Mouse (Mus musculus): ENCODE data around the gene Ide.
"Not testable (repeated sequence)": the region's sequence is repeated elsewhere in the genome, so short reads cannot be mapped to it uniquely, and the experiment has no call there.

The Ide gene

DNA sequence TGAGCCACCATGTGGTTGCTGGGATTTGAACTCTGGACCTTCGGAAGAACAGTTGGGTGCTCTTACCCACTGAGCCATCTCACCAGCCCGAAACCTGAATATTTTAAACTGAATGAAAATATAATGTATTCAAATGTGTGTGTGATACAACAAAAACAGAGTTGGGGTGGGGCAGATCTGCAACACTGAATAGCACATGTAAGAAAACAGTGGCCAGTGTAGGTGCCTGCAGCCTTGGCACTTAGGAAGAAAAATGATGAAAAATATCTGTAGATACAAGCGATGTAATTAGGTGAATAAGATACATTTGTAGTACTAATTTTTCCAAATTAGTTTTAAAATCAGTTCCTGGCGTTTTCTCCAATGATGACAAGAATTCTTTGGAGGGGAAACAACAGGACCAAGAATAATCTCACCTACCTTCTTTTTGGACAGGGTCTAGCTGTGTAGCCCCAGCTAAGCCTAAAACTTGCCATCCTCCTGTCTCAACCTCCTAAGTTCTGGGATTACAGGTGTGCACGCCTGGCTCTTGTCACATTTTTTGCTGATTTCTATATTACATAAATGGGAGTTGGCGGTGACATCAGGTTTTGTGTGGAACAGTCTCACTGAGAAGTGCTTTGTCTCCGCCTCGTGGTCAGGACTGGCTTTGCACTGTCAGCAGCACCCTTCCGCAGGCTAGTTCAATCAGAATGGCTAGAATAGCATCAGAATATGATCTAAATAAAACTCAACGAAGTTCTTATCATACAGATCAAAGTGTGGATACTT, 72.1 kb downstream of the Ide start:
- DNase-seq (ENCODE audit: low spot score): peak; percentile 65

DNA sequence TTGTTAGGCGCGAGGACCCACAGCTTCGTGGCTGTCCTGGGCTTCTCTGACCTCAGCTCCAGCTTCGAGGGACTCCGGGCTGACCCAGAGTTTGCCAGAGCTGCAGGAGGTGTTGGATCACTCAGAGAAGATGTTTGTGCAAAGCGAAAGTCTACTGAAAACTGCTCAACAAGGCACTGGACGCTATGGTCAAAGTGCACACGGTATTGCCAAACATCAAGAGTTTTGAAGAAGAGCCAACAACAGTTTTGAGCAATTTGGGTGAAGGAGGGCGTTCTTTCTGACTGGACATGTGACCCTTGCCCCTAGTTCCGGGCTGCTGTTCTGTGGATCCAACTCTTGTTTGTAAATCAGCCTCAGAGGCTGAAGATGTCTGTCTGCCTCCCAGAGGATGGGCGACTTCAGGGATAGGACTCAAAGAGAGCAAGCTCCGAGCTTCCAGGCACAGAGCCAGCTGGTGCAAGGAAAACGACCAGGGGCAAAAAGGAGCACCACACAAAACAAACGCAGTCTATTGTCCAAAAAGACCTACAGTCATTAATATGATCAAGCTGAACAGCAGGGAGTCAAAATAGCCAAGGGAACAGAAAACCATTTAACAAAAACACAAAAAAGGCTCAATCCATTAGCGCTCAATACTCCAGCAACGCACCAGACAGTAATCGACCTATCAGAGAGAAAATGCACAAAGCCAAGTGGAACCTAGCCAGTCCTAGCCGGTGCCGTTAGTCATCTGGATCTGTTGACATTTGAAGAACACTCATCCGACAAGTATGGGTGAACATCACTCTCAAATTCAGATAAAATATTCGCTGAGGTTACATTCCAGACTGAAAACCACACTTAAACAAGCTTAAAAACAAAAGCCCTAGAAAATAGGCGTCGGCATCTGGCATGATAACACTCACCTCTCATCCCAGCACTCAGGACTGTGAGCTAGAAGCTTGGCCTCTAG, 73.4 kb downstream of the Ide start:
- DNase-seq (ENCODE audit: low spot score): peak; percentile 59

GRCm38 (mm10) chr19:37263566-37263942, 74.1 kb downstream of the Ide start:
- no peak for DNase-seq (ENCODE audit: low spot score)

DNA sequence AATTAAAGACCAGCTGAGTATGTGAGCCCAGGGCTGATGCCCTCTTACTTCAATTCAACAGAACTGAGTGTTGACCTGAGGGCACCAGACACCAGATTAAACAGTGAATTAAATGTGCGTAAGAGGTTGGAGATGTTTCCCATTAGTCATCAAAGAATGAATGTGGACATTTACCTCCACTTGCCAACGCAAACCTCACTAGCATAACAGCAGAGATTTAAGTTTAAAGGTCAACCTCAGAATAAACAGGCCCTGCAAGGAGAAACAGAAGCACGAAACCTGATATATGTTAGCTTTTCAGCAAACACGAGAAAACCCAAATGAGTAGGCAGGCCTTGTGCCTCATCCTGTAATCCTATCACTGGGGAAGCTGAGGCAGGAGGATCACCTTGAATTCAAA, 75.3 kb downstream of the Ide start:
- DNase-seq (ENCODE audit: low spot score): no peak

GRCm38 (mm10) chr19:37255321-37255720, 82.3 kb downstream of the Ide start:
- DNase-seq (ENCODE audit: low spot score): no peak

- no peak for DNase-seq (ENCODE audit: low spot score)
These were observed 85.5 kb downstream of the Ide start for GRCm38 (mm10) chr19:37252104-37252503.

DNA sequence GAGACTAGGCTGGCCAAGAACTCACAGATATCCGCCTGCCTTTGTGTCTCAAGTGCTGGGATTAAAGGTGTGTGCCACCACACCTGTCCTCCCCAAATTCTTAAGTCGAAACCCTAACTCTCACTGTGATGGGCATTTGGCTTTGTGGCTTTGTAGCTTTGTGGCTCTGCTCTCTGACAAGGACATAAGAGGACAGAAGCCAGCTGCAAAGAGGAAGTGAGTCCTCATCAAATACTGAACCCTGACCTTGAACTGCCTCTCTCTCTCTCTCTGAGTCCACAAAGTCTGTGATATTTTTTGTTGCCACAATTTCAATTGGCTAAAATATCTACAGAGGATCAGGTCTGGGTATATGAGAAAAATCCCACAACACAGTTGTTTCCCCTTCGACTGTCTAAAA, 89.5 kb downstream of the Ide start:
- DNase-seq (ENCODE audit: low spot score): no peak

DNA sequence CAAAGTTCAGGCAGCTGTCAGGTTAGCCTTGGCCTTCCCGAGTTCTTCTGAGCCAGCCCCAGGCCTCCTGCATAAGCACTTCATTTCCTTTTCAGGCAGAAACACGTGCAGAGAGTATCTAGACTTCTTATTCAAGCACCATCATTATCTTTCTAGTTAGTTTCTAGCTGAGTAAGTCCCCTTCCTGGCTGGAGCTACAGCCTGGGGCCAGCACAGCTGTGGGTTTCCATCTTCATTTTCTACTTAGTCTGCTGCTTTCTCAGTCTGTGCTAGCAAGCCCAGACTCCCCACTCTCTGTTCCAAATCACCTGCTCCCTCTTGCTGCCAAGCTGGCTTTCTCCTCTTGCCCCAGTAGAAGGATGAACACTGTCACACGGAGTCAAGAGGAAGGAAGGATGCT, 90.8 kb downstream of the Ide start:
- no peak for DNase-seq (ENCODE audit: low spot score)

- no peak for DNase-seq (ENCODE audit: low spot score)
These were observed 94.9 kb downstream of the Ide start for GRCm38 (mm10) chr19:37242707-37243106.

GRCm38 (mm10) chr19:37241201-37241600, 96.5 kb downstream of the Ide start:
- no peak for DNase-seq (ENCODE audit: low spot score)

DNA sequence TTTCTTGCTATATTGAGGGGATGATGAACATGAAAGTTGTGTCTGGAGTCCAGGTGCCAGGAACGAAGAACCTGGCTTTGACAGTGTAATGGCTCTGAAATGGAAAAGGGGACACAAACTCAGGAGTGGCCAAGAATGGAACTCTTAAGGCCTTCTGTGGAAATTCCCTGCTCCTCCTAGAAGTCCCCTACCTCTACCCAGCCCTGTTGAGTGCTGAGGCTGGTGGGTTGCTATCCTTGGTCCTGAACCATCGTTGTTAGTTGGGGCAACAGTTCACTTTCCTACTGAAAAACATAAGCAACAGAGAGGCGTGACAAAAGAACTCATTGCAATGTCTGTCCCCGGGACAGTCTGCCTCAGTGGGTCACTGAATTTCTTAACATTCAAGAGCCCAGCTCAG, 98.6 kb downstream of the Ide start:
- DNase-seq (ENCODE audit: low spot score): no peak

DNA sequence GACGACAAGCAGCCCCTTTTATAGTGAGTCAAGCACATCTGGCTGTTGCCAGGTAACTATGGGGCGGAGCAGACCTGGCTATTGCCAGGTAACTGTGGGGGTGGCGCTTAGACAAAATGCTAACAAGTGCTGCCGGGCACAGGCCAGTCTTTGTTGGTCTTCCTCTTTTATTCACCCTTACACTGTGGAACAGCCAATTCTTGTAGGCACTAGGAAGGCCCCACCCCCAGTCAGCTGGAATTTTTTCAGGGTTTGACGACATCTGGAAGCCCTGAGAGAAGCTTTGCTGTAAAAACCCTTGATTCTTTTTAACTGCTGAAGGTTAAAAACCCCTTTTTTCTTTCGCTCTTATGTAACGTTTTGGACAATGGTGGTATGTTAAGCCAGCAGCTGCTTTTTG, 99.0 kb downstream of the Ide start:
- no peak for DNase-seq (ENCODE audit: low spot score)

- no peak for DNase-seq (ENCODE audit: low spot score)
These were observed 99.8 kb downstream of the Ide start for GRCm38 (mm10) chr19:37237712-37238437.

DNA sequence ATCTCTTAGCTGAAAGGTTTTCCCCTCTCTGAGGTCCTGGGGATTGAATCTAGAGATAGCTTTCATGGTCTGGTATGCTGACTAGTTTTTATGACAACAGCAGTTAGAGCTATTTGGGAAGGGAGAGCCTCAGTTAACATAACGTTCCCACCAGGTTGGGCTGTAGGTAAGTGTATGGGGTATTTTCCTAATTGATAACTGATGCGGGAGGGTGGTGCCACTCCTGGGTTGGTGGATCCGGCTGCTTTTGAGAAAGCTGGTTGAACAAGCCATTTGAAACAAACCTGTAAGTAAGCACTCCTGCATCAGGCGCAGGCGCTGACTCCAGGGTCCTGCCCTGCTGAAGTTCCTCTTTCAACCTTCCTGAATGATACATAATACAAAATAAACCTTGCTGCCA, 100.3 kb downstream of the Ide start:
- DNase-seq (ENCODE audit: low spot score): no peak

DNA sequence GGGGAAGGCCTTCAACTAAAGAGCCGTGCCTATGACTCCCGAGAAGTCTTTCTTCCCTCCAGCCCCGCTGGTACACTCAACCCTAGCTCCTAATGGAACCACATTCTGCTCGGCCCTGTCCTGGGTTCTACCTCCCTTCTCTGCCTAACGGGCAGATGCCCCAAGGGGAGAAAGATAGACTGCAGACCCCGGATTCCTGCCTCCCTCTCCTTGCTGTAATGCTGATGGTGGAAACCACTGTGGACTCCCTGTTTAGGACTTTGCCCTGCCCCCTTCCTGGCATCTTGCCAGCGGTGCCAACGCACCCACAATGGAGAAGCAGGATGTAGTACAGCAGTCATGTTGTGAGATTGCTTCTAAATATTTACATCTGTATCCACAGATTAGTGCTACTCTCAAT, 101.8 kb downstream of the Ide start:
- no peak for DNase-seq (ENCODE audit: low spot score)

DNA sequence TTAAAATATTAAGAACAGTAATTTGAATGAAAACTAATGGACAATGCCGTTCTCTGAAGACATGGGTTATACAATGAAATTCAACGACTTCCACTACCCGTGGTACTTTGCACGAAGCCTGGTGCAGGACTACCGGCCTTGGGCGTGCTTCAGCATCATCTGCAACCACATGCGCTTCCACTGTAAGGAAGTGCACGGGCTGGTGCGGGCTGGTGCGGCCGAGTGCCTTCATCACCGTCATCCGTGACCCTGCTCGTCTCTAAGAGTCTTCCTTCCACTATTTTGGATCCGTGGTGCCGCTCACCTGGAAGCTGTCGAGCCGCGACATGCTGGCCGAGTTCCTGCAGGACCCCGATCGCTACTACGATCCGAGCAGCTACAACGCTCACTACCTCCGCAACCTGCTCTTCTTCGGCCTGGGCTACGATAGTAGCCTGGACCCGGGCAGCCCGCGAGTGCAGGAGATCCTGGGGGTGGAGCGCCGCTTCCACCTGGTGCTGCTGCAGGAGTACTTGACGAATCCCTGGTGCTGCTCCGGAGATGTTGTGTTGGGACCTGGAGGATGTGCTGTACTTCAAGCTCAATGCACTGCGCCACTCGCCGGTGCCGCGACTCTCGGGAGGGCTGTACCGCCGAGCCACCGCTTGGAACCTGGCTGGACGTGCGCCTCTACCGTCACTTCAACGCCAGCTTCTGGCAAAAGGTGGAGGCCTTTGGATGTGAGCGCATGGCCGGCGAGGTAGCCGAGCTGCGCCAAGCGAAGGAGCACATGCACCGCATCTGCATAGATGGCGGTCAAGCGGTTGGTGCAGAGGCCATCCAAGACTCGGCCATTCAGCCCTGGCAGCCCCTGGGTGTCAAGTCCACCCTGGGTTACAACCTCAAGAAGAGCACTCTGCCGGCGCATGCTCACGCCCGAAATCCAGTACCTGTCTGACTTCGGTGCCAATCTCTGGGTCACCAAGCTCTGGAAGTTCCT, 103.8 kb downstream of the Ide start:
- DNase-seq (ENCODE audit: low spot score): no peak

DNA sequence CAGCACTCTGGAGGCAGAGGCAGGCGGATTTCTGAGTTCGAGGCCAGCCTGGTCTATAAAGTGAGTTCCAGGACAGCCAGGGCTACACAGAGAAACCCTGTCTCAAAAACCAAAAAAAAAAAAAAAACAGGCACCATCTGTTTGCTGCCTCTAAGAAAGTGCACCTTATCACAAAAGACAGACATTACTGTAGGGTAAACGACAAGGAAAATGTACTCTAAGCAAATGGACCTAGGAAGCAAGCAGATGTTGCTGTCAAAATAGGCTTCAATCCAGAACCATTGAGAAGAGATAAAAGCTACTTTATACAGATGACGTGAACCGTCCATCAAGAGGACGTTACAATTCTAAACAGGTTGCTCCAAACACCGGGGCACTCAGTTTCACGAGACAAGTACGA, 105.1 kb downstream of the Ide start:
- DNase-seq (ENCODE audit: low spot score): not testable (repeated sequence)

- DNase-seq (ENCODE audit: low spot score): no peak
These were observed 112.3 kb downstream of the Ide start for GRCm38 (mm10) chr19:37225197-37225862.
